Mouse (Mus musculus) 3134 (cell line): ENCODE measurements at regions not wholly inside any gene's neighbourhood (a gene's known extent, or its start where the extent isn't known, plus 50 kb on each side); places are given as distances from the start of the nearest gene placed in this dataset.

Source experiments
- DNase-seq: peaks from one replicate; pipeline ENCODE4 v3.0.0-alpha.2; 2011; ENCODE audit warnings: low spot score; ENCODE audit not compliant: insufficient read length; ENCODE audit errors: extremely low read depth

DNA sequence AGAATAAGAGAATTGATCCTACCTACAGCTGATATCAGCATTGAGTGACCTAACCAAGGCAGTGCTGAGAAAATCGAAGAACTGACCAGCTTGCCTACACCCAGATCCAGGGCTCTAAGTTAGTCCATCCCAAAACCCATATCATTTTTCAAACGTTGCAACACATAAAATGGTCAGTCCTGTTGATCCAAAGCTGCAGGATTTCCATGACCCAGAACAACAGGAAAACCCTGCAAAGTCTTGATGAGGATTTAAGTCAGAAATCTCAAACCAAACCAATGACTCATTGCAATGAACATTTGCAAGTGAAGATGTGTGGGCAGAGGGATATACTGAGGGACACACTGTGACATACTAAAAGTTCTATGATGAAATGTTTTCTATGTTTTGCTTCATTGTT lies 53.5 kb upstream of the Trabd2b start:
- DNase-seq, result no peak
